ENCODE assay signal across 27 mouse cellular contexts in the genomic region with DNA sequence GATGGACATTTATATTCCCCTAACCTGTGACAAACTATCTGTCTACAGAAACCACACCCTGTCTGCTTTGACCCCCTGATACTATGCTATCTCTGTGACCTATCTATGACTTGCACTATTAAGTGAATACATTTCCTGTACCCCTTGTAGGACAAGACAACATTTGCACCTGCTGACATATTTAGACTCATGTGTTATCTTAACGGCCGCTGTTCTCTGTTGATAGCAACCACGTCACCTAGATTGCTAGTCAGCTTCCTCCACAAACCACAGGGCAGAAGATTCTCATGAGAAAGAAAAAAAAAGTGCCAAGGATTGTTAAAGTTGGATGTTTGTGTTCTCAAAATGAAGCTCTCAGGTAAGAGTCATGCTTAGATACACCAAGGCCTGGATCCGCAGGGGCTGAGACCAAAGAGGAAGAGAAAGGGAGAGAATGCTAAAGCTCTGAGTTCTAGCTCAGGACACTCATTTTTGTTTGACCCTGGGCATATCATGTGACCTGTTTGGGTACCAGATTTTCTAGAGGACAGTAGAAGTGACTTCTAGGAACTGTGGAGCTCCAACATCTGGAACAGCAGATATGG. TPM values are rescaled to one million over a fixed set of nuclear protein-coding genes. Genes with fewer than 3 reads are reported as not detected.
DNase-seq lines count a peak whose midpoint lies in the region; ATAC-seq and TF ChIP-seq lines count a peak whose summit lies in the region.
"Had no signal": no experiment of that assay in that cellular context is flagged by ENCODE, and none has a peak within 500 bp of the region (broad histone marks: within the 10 kb centered on the region; RNA-seq: fewer than 3 reads in every experiment).

No protein-coding gene starts in this region.

- no peaks in the 10 kb centered on the region for H3K4me1 ChIP-seq in forebrain, postnatal 0 days (ENCODE audit: insufficient read depth)
- H3K4me1 ChIP-seq in forebrain, embryonic 11.5 days (replicated peaks; ENCODE audit: control insufficient read depth, insufficient read depth, low read length), result 0 out of 2 replicates have a peak, but pooled peaks cover 2% of the 10 kb centered on the region
- H3K4me1 ChIP-seq in MEL (ENCODE audit: control insufficient read depth in 1 of 2, insufficient read depth in 2 of 2, low read length in 2 of 2), result peaks cover 16 to 28% of the 10 kb centered on the region in 2 experiments
- H3K4me1 ChIP-seq: hindbrain, embryonic 10.5 days had no signal

- ATAC-seq in forebrain, postnatal 0 days, result no peak
- ATAC-seq in forebrain, embryonic 11.5 days (replicated peaks; ENCODE audit: low FRiP score), result no peak
- peak; percentile 52 for ATAC-seq in megakaryocyte, adult 5-6 weeks (ENCODE audit: poor library complexity, severe bottlenecking)
- ATAC-seq: liver, postnatal 0 days had no signal

- no peaks in the 10 kb centered on the region for H3K27me3 ChIP-seq in forebrain, postnatal 0 days (ENCODE audit: insufficient read depth, low read length)
- H3K27me3 ChIP-seq in forebrain, embryonic 11.5 days (ENCODE audit: control insufficient read depth, insufficient read depth, low read length), result no peaks in the 10 kb centered on the region
- H3K27me3 ChIP-seq in MEL (ENCODE audit: control insufficient read depth in 1 of 2, insufficient read depth in 2 of 2, low read length in 2 of 2), result no peaks in the 10 kb centered on the region; a peak in 1 of 4 replicates

- TF ChIP-seq CTCF in forebrain, postnatal 0 days (IDR thresholded peaks at IDR 0.05; ENCODE audit: low read depth), result no peak
- no peak for TF ChIP-seq CTCF in MEL (IDR thresholded peaks at IDR 0.05 in 2 of 3, conservative IDR thresholded peaks at IDR 0.05 in 1 of 3; ENCODE audit: control insufficient read depth in 1 of 3, insufficient read depth in 1 of 3, low read depth in 2 of 3, low read length in 3 of 3, poor library complexity in 1 of 3, severe bottlenecking in 1 of 3)

- no peak overlapping the region for H3K9ac ChIP-seq in forebrain, postnatal 0 days
- no peak overlapping the region for H3K9ac ChIP-seq in forebrain, embryonic 11.5 days (ENCODE audit: low read length)
- H3K9ac ChIP-seq in MEL (ENCODE audit: control insufficient read depth, low read depth, low read length, poor library complexity, severe bottlenecking), result no peak overlapping the region
- H3K9ac ChIP-seq: liver, postnatal 0 days had no signal

- 91% methylated on average over 4 of the region's 4 CpGs for WGBS in forebrain, postnatal 0 days
- 94% methylated on average over 4 of the region's 4 CpGs for WGBS in forebrain, embryonic 11.5 days

- H3K79me2 ChIP-seq in MEL (ENCODE audit: control insufficient read depth, insufficient read depth, low read length, poor library complexity), result no peaks in the 10 kb centered on the region

- no peak for DNase-seq in forebrain, postnatal 0 days
- no peak for DNase-seq in forebrain, embryonic 11.5 days (ENCODE audit: low spot score)
- DNase-seq in 416B (ENCODE audit: low read depth) (peak; percentile 46), MEL (ENCODE audit: low read depth, low spot score) (peak; percentile 69)
- DNase-seq in adrenal gland, adult 2 months, result no peak
- no peak for DNase-seq in gastrocnemius, adult 8-10 months (ENCODE audit: low spot score in 2 of 2)
- no peak for DNase-seq in cerebellum, adult 9-10 months
- DNase-seq: adrenal gland, postnatal 36 days; B cell, adult 2 months; cerebellum, adult 8-10 months; gastrocnemius, postnatal 14 days; kidney, adult 8-10 months; kidney, postnatal 36 days; left cerebral cortex, postnatal 4 days; liver, postnatal 0 days; lung, postnatal 10 days had no signal

- no peak for TF ChIP-seq RAD21 in MEL (IDR thresholded peaks at IDR 0.05; ENCODE audit: low read depth, low read length)

- no peak for TF ChIP-seq POLR2A in MEL (IDR thresholded peaks at IDR 0.05; ENCODE audit: control insufficient read depth in 1 of 2, insufficient read depth in 1 of 2, low read depth in 1 of 2, low read length in 2 of 2, poor library complexity in 1 of 2)

- peak overlapping the region; percentile 8; the same call in 1 of the 2 replicates for H3K4me2 ChIP-seq in forebrain, postnatal 0 days (ENCODE audit: low read depth)
- H3K4me2 ChIP-seq in forebrain, embryonic 11.5 days (ENCODE audit: low read depth, low read length, severe bottlenecking), result no peak overlapping the region

- H3K9me3 ChIP-seq in forebrain, postnatal 0 days (ENCODE audit: low read length), result no peaks in the 10 kb centered on the region
- no peaks in the 10 kb centered on the region for H3K9me3 ChIP-seq in forebrain, embryonic 11.5 days (ENCODE audit: control insufficient read depth, low read length)
- H3K9me3 ChIP-seq in MEL (replicated peaks; ENCODE audit: insufficient read depth, low read length), result no peaks in the 10 kb centered on the region
- H3K9me3 ChIP-seq: hindbrain, embryonic 10.5 days had no signal

- no peaks in the 10 kb centered on the region for H3K36me3 ChIP-seq in forebrain, postnatal 0 days (ENCODE audit: insufficient read depth)
- no peaks in the 10 kb centered on the region for H3K36me3 ChIP-seq in forebrain, embryonic 11.5 days (ENCODE audit: control insufficient read depth, insufficient read depth, low read length)
- H3K36me3 ChIP-seq in MEL (ENCODE audit: control insufficient read depth in 1 of 2, insufficient read depth in 2 of 2, low read length in 2 of 2), result peaks cover 0 to 26% of the 10 kb centered on the region in 2 experiments; a peak in 2 of 4 replicates
- H3K36me3 ChIP-seq: hindbrain, embryonic 10.5 days had no signal

- H3K27ac ChIP-seq in forebrain, postnatal 0 days (ENCODE audit: low read depth, low read length), result no peak overlapping the region
- H3K27ac ChIP-seq in forebrain, embryonic 11.5 days (ENCODE audit: low read depth, low read length), result no peak overlapping the region
- no peak overlapping the region for H3K27ac ChIP-seq in MEL (ENCODE audit: control insufficient read depth, low read depth, low read length)
- H3K27ac ChIP-seq: hindbrain, embryonic 10.5 days had no signal

- peak; percentile 89 to 93 for TF ChIP-seq EP300 in MEL (IDR thresholded peaks at IDR 0.05; ENCODE audit: low read depth in 1 of 2, low read length in 2 of 2)

- no peak overlapping the region for H3K4me3 ChIP-seq in forebrain, postnatal 0 days (ENCODE audit: low read depth, low read length)
- no peak overlapping the region for H3K4me3 ChIP-seq in forebrain, embryonic 11.5 days (ENCODE audit: low read depth, low read length)
- H3K4me3 ChIP-seq in MEL (ENCODE audit: control insufficient read depth in 1 of 2, insufficient read depth in 1 of 2, low read depth in 2 of 2, low read length in 2 of 2), result no peak overlapping the region
- H3K4me3 ChIP-seq: hindbrain, embryonic 10.5 days had no signal

TF ChIP-seq in MEL, 35 proteins besides CTCF, POLR2A, EP300 and RAD21 (continues in another document):
- TF ChIP-seq SIN3A (IDR thresholded peaks at IDR 0.05; ENCODE audit: low read length) (peak; percentile 70), ZKSCAN1 (IDR thresholded peaks at IDR 0.05; ENCODE audit: low read depth, low read length) (no peak), GATA1 (IDR thresholded peaks at IDR 0.05; ENCODE audit: low read depth, low read length) (peak; percentile 91), ZMIZ1 (IDR thresholded peaks at IDR 0.05; ENCODE audit: low read depth, low read length) (no peak), SMC3 (IDR thresholded peaks at IDR 0.05; ENCODE audit: low read depth, low read length) (no peak), CHD1 (IDR thresholded peaks at IDR 0.05; ENCODE audit: low read depth, low read length) (no peak), ETS1 (IDR thresholded peaks at IDR 0.05; ENCODE audit: low read depth, low read length) (peak; percentile 96), MXI1 (IDR thresholded peaks at IDR 0.05; ENCODE audit: low read depth, low read length) (0 out of 2 replicates have a peak, but pooled peaks have one; percentile 18), MEF2A (IDR thresholded peaks at IDR 0.05; ENCODE audit: extremely low read depth, insufficient replicate concordance, low read depth, low read length, poor library complexity, severe bottlenecking) (peak; percentile 90), E2F4 (IDR thresholded peaks at IDR 0.05; ENCODE audit: borderline replicate concordance, low read depth, low read length) (no peak), CHD2 (IDR thresholded peaks at IDR 0.05; ENCODE audit: low read length) (no peak), BHLHE40 (IDR thresholded peaks at IDR 0.05; ENCODE audit: borderline replicate concordance, low read depth, low read length) (peak; percentile 72; the same call in 1 of the 2 replicates), ZC3H11A (IDR thresholded peaks at IDR 0.05; ENCODE audit: low read depth, low read length) (no peak), TCF12 (IDR thresholded peaks at IDR 0.05; ENCODE audit: low read depth, low read length) (peak; percentile 96), UBTF (IDR thresholded peaks at IDR 0.05; ENCODE audit: borderline replicate concordance, insufficient read depth, low read depth, low read length) (no peak), USF1 (IDR thresholded peaks at IDR 0.05; ENCODE audit: low read depth, low read length) (peak; percentile 47; the same call in 1 of the 2 replicates), TBP (IDR thresholded peaks at IDR 0.05; ENCODE audit: low read depth, low read length) (no peak), POLR2AphosphoS2 (IDR thresholded peaks at IDR 0.05; ENCODE audit: low read length) (no peak), NELFE (IDR thresholded peaks at IDR 0.05; ENCODE audit: low read depth, low read length) (no peak), TAL1 (IDR thresholded peaks at IDR 0.05; ENCODE audit: low read length) (peak; percentile 55; the same call in 1 of the 2 replicates), RCOR1 (IDR thresholded peaks at IDR 0.05; ENCODE audit: low read depth, low read length) (peak; percentile 92), MYC (IDR thresholded peaks at IDR 0.05; ENCODE audit: low read depth, low read length) (no peak), MAX (IDR thresholded peaks at IDR 0.05; ENCODE audit: low read length) (no peak), GABPA (IDR thresholded peaks at IDR 0.05; ENCODE audit: low read depth, low read length) (no peak), MAFK (IDR thresholded peaks at IDR 0.05; ENCODE audit: borderline replicate concordance, low read depth, low read length) (peak; percentile 60; the same call in 1 of the 2 replicates)

RNA-seq across cellular contexts. Expression of gene Tmem247, which starts 36.6 kb away (rescaled TPM):
- total RNA-seq in forebrain, postnatal 0 days (2014; rRNA removed), result not detected in 2 replicates
- not detected in 2 replicates for polyA plus RNA-seq in forebrain, postnatal 0 days (2015; fragmentation: Nextera tagmentation; extraction: Ambion mirVana)
- not detected in 2 replicates for polyA plus RNA-seq in forebrain, embryonic 11.5 days (2014; fragmentation: Nextera tagmentation; extraction: Ambion mirVana)
- not detected in 2 replicates for total RNA-seq in MEL (2012; rRNA removed)
- polyA plus RNA-seq in MEL (2012; ENCODE audit: insufficient read depth in 1 of 2, insufficient read length in 2 of 2, low read depth in 1 of 2, low replicate concordance in 2 of 2, missing spikeins in 1 of 2), result not detected
- total RNA-seq in megakaryocyte, adult 5-6 weeks (2015), result not detected in 2 replicates
- total RNA-seq in megakaryocyte, adult 5-6 weeks (2017), result not detected in 2 replicates
- total RNA-seq in adrenal gland, adult 2 months (2021), result not detected
- not detected in 2 replicates for polyA plus RNA-seq in adrenal gland, adult 2 months (2012; rRNA removed)
- total RNA-seq in gastrocnemius, adult 8-10 months (2022), result not detected
- total RNA-seq: adrenal gland, postnatal 36 days; gastrocnemius, postnatal 14 days; heart, adult 8-10 months; left cerebral cortex, adult 18-20 months; left cerebral cortex, postnatal 4 days; liver, adult 2 months; midbrain, postnatal 0 days had no signal
- polyA plus RNA-seq: cortical plate, adult 2 months; embryonic facial prominence, embryonic 11.5 days; heart, postnatal 0 days; hindbrain, embryonic 10.5 days; liver, adult 2 months; liver, postnatal 0 days; midbrain, postnatal 0 days; neural tube, embryonic 11.5 days; small intestine, adult 2 months had no signal

Comparison
In these comparisons a context has a peak if more than half of its experiments do, and no peak if none do; other contexts are left out.
1. DNase-seq: peak in 416B (single experiment) and MEL (single experiment); none in forebrain, postnatal 0 days (single experiment), forebrain, embryonic 11.5 days (single experiment), adrenal gland, adult 2 months (single experiment), gastrocnemius, adult 8-10 months (0 of 2) and cerebellum, adult 9-10 months (single experiment).